Mouse (Mus musculus): ENCODE results near the gene Vmn1r202. TPM values are rescaled to one million over a fixed set of nuclear protein-coding genes. Genes with fewer than 3 reads are reported as not detected.

The Vmn1r202 gene
- polyA plus RNA-seq (2014; fragmentation: Illumina TruSeq; extraction: RNeasy Lipid Tissue Mini Kit (QIAGEN cat#74804); ENCODE audit: low read depth, low replicate concordance): not detected

GRCm38 (mm10) chr13:22505281-22505680 lies at the start of gene Vmn1r202:
Vmn1r202 (minus strand) TSS chr13:22505381.

GRCm38 (mm10) chr13:22552898-22553297 lies 47.7 kb upstream of the Vmn1r202 start, which contains the start of gene Vmn1r204:
Vmn1r204 (plus strand) TSS chr13:22553198.

DNA sequence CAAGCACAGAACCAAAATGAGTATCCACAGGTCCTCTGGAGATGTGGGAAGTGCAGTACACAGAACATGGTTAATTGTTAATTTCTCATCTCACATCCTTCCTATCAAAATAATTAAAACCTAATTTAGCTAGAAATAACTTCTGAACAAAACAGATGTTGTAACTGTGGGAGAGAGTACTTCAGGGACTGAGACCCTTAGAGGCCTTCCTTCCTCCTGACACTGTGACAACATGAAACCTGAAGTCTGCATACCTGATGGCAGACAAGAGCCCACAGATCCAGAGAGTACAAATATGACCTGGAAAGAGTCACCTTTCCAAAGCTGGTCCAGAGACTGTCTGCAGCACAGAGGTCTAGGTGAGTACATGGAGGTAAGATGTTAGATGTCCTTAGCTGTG lies 12.6 kb upstream of the Vmn1r202 start, which contains the start of gene Vmn1r203:
Gene Vmn1r203, plus strand, starts transcription at position 301 of the 400 bp plus-strand sequence.

GRCm38 (mm10) chr13:22471623-22472022 lies 33.6 kb downstream of the Vmn1r202 start, which contains the start of gene Vmn1r201:
Vmn1r201 (plus strand) TSS chr13:22471923.

Other genes starting within 250 kb of the Vmn1r202 start
- gene Vmn1r195, start 234.9 kb downstream of the Vmn1r202 start, polyA plus RNA-seq (2014; fragmentation: Illumina TruSeq; extraction: RNeasy Lipid Tissue Mini Kit (QIAGEN cat#74804); ENCODE audit: low read depth, low replicate concordance): not detected
- gene Vmn1r196, start 215.5 kb downstream of the Vmn1r202 start, polyA plus RNA-seq (2014; fragmentation: Illumina TruSeq; extraction: RNeasy Lipid Tissue Mini Kit (QIAGEN cat#74804); ENCODE audit: low read depth, low replicate concordance): not detected
- not detected for gene Vmn1r197, start 180.8 kb downstream of the Vmn1r202 start, polyA plus RNA-seq (2014; fragmentation: Illumina TruSeq; extraction: RNeasy Lipid Tissue Mini Kit (QIAGEN cat#74804); ENCODE audit: low read depth, low replicate concordance)
- gene Vmn1r198, start 155.0 kb downstream of the Vmn1r202 start, polyA plus RNA-seq (2014; fragmentation: Illumina TruSeq; extraction: RNeasy Lipid Tissue Mini Kit (QIAGEN cat#74804); ENCODE audit: low read depth, low replicate concordance): not detected
- gene Vmn1r199, start 125.6 kb downstream of the Vmn1r202 start, polyA plus RNA-seq (2014; fragmentation: Illumina TruSeq; extraction: RNeasy Lipid Tissue Mini Kit (QIAGEN cat#74804); ENCODE audit: low read depth, low replicate concordance): not detected
- not detected for gene Vmn1r200, start 115.0 kb downstream of the Vmn1r202 start, polyA plus RNA-seq (2014; fragmentation: Illumina TruSeq; extraction: RNeasy Lipid Tissue Mini Kit (QIAGEN cat#74804); ENCODE audit: low read depth, low replicate concordance)
- not detected for gene Vmn1r201, start 33.5 kb downstream of the Vmn1r202 start, polyA plus RNA-seq (2014; fragmentation: Illumina TruSeq; extraction: RNeasy Lipid Tissue Mini Kit (QIAGEN cat#74804); ENCODE audit: low read depth, low replicate concordance)
- not detected for gene Vmn1r203, start 12.7 kb upstream of the Vmn1r202 start, polyA plus RNA-seq (2014; fragmentation: Illumina TruSeq; extraction: RNeasy Lipid Tissue Mini Kit (QIAGEN cat#74804); ENCODE audit: low read depth, low replicate concordance)
- gene Vmn1r204, start 47.8 kb upstream of the Vmn1r202 start, polyA plus RNA-seq (2014; fragmentation: Illumina TruSeq; extraction: RNeasy Lipid Tissue Mini Kit (QIAGEN cat#74804); ENCODE audit: low read depth, low replicate concordance): not detected
- gene Vmn1r205, start 87.6 kb upstream of the Vmn1r202 start, polyA plus RNA-seq (2014; fragmentation: Illumina TruSeq; extraction: RNeasy Lipid Tissue Mini Kit (QIAGEN cat#74804); ENCODE audit: low read depth, low replicate concordance): not detected
- gene Vmn1r206, start 118.9 kb upstream of the Vmn1r202 start, polyA plus RNA-seq (2014; fragmentation: Illumina TruSeq; extraction: RNeasy Lipid Tissue Mini Kit (QIAGEN cat#74804); ENCODE audit: low read depth, low replicate concordance): not detected
- gene Vmn1r207-ps, start 224.2 kb upstream of the Vmn1r202 start, polyA plus RNA-seq (2014; fragmentation: Illumina TruSeq; extraction: RNeasy Lipid Tissue Mini Kit (QIAGEN cat#74804); ENCODE audit: low read depth, low replicate concordance): not detected

Data from sigmoid colon, adult 10 weeks (tissue).